Mouse (Mus musculus) stomach, postnatal 0 days (tissue): ENCODE results near the gene C1qtnf4. TPM values are rescaled to one million over a fixed set of nuclear protein-coding genes. Genes with fewer than 3 reads are reported as not detected.

ENCODE experiments used
- ATAC-seq: fragments of 200-750 bp; cut with Nextera tagmentation; 2 replicates; pipeline ENCODE4 v1.8.0; 2017; ENCODE audit not compliant: low FRiP score, low TSS enrichment
- DNase-seq: peaks from one replicate; pipeline ENCODE4 v3.0.0-alpha.2; 2016; ENCODE audit warnings: low spot score
- H3K27ac ChIP-seq: fragments of 300-500 bp; sonication (generic); replicated peaks from 2 replicates; pipeline ENCODE4 v1.5.1; 2014; ENCODE audit warnings: mild to moderate bottlenecking, control low read depth
- H3K27me3 ChIP-seq: fragments of 300-500 bp; sonication (generic); 2 replicates; pipeline ENCODE4 v1.6.1; 2014; ENCODE audit warnings: low read length; ENCODE audit not compliant: control insufficient read depth, insufficient read depth
- H3K36me3 ChIP-seq: fragments of 300-500 bp; sonication (generic); 2 replicates; pipeline ENCODE4 v1.6.1; 2014; ENCODE audit warnings: low read length, mixed read lengths; ENCODE audit not compliant: control insufficient read depth, insufficient read depth
- H3K4me1 ChIP-seq: fragments of 300-500 bp; sonication (generic); replicated peaks from 2 replicates; pipeline ENCODE4 v1.6.1; 2014; ENCODE audit warnings: antibody characterized with exemption; ENCODE audit not compliant: control insufficient read depth, insufficient read depth
- H3K4me2 ChIP-seq: fragments of 300-500 bp; sonication (generic); replicated peaks from 2 replicates; pipeline ENCODE4 v1.6.1; 2014; ENCODE audit warnings: low read depth, mild to moderate bottlenecking, control low read depth, moderate library complexity
- H3K4me3 ChIP-seq: fragments of 300-500 bp; sonication (generic); 2 replicates; pipeline ENCODE4 v1.5.1; 2014; ENCODE audit warnings: low read depth, low read length, control low read depth
- H3K9ac ChIP-seq: fragments of 300-500 bp; sonication (generic); 2 replicates; pipeline ENCODE4 v1.6.1; 2014; ENCODE audit warnings: mild to moderate bottlenecking, low read length, control low read depth, mixed read lengths
- H3K9me3 ChIP-seq: fragments of 300-500 bp; sonication (generic); 2 replicates; pipeline ENCODE4 v1.6.1; 2016; ENCODE audit warnings: low read length; ENCODE audit not compliant: control insufficient read depth
- CTCF ChIP-seq: IDR thresholded peaks from 2 replicates; pipeline ENCODE4 v1.5.1; 2016; ENCODE audit warnings: antibody characterized with exemption, low read depth, mild to moderate bottlenecking, moderate library complexity
- EP300 ChIP-seq: optimal IDR thresholded peaks from 2 replicates; pipeline ENCODE3; 2016; ENCODE audit warnings: antibody characterized with exemption
- WGBS: fragments of 180-500 bp; shearing (Covaris S2); extraction: QIAGEN DNeasy Blood & Tissue Kit; methylation state at CpG from one replicate; pipeline ENCODE4 v1.1.7; 2014; 5-methylcytosine and 5-hydroxymethylcytosine counted together
- polyA plus RNA-seq: library from polyadenylated mRNA; unstranded; fragments of >200 nt; fragmentation: Nextera tagmentation; extraction: Ambion mirVana; gene quantifications from 2 replicates; pipeline ENCODE4 v1.2.1, GENCODE M21; 2015

Gene C1qtnf4
- polyA plus RNA-seq, 1 experiment from 2014 or later = 19.4 TPM

DNA sequence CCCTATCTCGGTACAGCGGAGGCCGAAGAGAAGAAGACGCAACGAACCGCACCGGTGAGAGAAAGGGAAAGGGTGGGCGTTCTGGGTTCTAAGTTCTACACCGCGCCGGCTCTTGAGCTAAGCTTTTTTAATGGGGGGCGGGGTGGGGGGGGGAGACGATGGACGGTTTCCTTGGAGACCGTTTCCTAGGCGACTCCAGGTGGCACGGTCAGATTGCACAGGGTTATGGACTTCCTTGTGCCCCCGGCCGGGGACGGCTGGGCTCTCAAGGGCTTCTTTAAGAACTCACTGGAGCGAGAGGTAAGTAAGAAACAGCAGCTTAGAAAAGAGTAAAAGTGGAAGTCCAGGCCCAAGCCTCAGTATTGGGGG, 19.2 kb downstream of the C1qtnf4 start:
- H3K9me3 ChIP-seq = no peaks in the 10 kb centered on the region
- ATAC-seq (peak; percentile 66), DNase-seq (no peak)
- peak overlapping the region; percentile 95 for H3K9ac ChIP-seq
- peaks cover 19% of the 10 kb centered on the region; the same call in 1 of the 2 replicates for H3K36me3 ChIP-seq
- H3K27me3 ChIP-seq = no peaks in the 10 kb centered on the region
- H3K27ac ChIP-seq = peak overlapping the region; percentile 93
- under 1% methylated on average over 21 of the region's 21 CpGs for WGBS
- no peak for TF ChIP-seq EP300
- TF ChIP-seq CTCF = no peak
- no peaks in the 10 kb centered on the region; the same call in 1 of the 2 replicates for H3K4me1 ChIP-seq
- H3K4me3 ChIP-seq = peak overlapping the region; percentile 89
- H3K4me2 ChIP-seq = peak overlapping the region; percentile 61

DNA sequence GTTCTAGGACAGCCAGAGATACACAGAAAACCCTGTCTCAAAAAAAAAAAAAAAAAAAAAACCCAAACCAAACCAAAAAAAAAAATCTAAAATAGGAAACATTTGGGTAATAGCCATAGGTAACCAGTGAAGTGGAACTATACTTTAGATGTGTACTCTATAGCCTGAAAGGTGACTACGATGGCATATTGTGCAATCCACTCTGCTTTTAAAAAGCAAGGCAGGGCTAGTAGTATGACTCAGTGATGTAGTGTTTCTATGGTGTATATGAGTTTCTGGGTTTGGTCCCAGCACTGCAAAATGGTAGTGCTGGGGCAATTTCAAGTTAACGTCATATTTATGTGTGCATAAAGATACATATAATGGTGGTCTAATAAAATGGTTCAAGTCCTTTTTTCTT, 21.1 kb downstream of the C1qtnf4 start:
- no peak overlapping the region for H3K9ac ChIP-seq
- no peak overlapping the region for H3K4me3 ChIP-seq
- TF ChIP-seq CTCF (no peak), EP300 (no peak)
- WGBS = 77% methylated on average over 2 of the region's 2 CpGs
- no peaks in the 10 kb centered on the region; the same call in 1 of the 2 replicates for H3K4me1 ChIP-seq
- no peak overlapping the region for H3K4me2 ChIP-seq
- no peak overlapping the region for H3K27ac ChIP-seq
- peaks cover 23% of the 10 kb centered on the region; the same call in 1 of the 2 replicates for H3K36me3 ChIP-seq
- no peaks in the 10 kb centered on the region for H3K9me3 ChIP-seq
- H3K27me3 ChIP-seq = no peaks in the 10 kb centered on the region
- DNase-seq = no peak
- ATAC-seq = no peak

DNA sequence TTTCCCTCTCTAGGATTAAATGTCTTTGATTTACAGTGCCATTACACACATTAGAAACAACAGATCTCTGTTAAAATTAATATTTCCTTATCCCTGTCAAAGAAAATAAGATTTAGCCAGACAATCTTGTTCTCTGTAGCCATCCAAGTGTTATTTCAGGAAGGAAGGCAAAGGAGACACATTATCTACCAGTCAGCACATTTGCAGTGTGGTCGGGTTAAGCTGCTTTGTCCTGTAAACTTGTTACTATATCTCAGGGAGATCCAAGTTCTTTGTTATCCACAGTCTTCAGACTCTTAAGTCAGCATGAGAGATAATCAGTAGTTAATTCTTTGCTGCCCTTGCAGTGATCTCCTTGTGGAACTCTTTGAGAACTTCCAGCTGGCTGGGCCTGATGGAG, 25.2 kb downstream of the C1qtnf4 start:
- no peak overlapping the region for H3K4me3 ChIP-seq
- WGBS = 56% methylated on average over 1 of the region's 1 CpGs
- TF ChIP-seq EP300 = no peak
- no peak for TF ChIP-seq CTCF
- no peak overlapping the region for H3K27ac ChIP-seq
- no peak overlapping the region for H3K9ac ChIP-seq
- ATAC-seq = no peak
- H3K4me2 ChIP-seq = no peak overlapping the region
- H3K27me3 ChIP-seq = no peaks in the 10 kb centered on the region
- H3K9me3 ChIP-seq = no peaks in the 10 kb centered on the region
- no peak for DNase-seq
- peaks cover 22% of the 10 kb centered on the region for H3K36me3 ChIP-seq
- peaks cover 3% of the 10 kb centered on the region; the same call in 1 of the 2 replicates for H3K4me1 ChIP-seq

DNA sequence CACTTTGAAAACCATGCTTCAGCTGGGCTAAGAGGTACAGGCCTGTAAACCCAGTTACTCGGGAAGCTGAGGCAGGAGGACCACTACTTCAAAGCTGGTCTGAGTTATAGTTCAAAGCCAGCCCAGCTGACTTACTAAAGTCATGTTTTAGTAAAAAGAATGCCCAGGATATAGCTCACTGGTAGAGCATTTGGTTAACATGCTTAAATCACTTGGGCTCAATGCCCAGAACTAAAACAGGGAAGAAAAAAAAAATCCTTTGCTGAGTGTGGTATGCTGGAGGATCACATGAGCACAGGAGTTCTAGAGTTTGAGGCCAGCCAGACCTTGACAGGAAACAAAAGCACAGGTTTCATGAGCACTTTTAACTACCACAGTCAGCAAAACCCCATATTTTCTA, 26.0 kb downstream of the C1qtnf4 start:
- WGBS = 70% methylated on average over 1 of the region's 1 CpGs
- H3K9me3 ChIP-seq = no peaks in the 10 kb centered on the region
- no peak overlapping the region for H3K9ac ChIP-seq
- no peak for DNase-seq
- no peak for ATAC-seq
- no peak overlapping the region for H3K4me2 ChIP-seq
- peaks cover 6% of the 10 kb centered on the region; the same call in 1 of the 2 replicates for H3K4me1 ChIP-seq
- TF ChIP-seq EP300 (no peak), CTCF (no peak)
- no peak overlapping the region for H3K4me3 ChIP-seq
- no peaks in the 10 kb centered on the region for H3K27me3 ChIP-seq
- H3K36me3 ChIP-seq = peaks cover 22% of the 10 kb centered on the region
- no peak overlapping the region for H3K27ac ChIP-seq

DNA sequence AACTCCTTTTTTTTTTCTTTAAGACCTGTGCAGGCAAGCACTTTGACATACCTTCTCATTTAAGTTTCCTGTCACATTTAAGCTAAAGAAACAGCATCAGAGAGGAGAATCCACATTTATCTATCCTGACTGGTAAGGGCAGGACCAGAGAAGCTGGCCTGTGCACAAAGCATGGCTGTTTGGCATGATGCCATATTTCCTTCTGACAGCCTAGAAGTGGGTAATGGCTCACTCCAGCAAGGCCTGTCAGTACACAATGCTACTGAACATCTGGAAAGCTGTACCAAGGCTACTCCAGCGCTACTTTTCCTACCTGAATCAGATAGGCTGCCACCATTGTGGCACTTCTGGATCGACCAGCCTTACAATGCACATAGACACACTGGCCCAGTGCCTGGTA, 28.0 kb downstream of the C1qtnf4 start:
- Histone ChIP-seq H3K4me1 (peaks cover 6% of the 10 kb centered on the region; the same call in 1 of the 2 replicates), H3K27me3 (no peaks in the 10 kb centered on the region), H3K4me3 (no peak overlapping the region), H3K9me3 (no peaks in the 10 kb centered on the region), H3K4me2 (no peak overlapping the region), H3K9ac (no peak overlapping the region), H3K27ac (no peak overlapping the region), H3K36me3 (peaks cover 19% of the 10 kb centered on the region)
- DNase-seq (peak; percentile 38), ATAC-seq (no peak)
- WGBS = 42% methylated on average over 2 of the region's 2 CpGs
- no peak for TF ChIP-seq EP300
- TF ChIP-seq CTCF = no peak

DNA sequence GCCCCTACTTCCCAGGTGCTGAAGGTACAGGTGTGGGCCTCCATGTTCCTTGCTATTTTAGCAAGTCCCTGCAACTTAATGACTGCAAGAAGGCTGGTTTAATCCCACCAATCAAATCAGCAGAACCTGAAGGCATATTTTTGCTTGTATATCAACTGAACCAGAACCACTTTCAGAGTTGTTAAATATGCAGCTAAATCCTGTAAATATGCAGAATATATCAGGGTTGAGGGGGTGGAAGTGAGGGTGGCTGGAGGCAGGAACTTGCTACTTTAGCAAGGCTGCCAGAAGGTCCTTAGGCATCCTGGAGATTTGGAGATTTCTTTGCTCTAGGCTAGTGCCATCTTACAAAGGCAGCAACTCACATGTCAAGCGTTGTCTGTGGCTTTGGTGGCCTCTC, 29.9 kb downstream of the C1qtnf4 start:
- H3K27ac ChIP-seq = no peak overlapping the region
- ATAC-seq (no peak), DNase-seq (no peak)
- no peak overlapping the region for H3K4me3 ChIP-seq
- H3K9ac ChIP-seq = no peak overlapping the region
- 52% methylated on average over 1 of the region's 1 CpGs for WGBS
- H3K9me3 ChIP-seq = no peaks in the 10 kb centered on the region
- no peaks in the 10 kb centered on the region for H3K27me3 ChIP-seq
- peaks cover 7% of the 10 kb centered on the region for H3K36me3 ChIP-seq
- TF ChIP-seq EP300 (no peak), CTCF (no peak)
- H3K4me1 ChIP-seq = peaks cover 6% of the 10 kb centered on the region; the same call in 1 of the 2 replicates
- no peak overlapping the region for H3K4me2 ChIP-seq
